Mouse (Mus musculus) spleen, adult 2 months (tissue): ENCODE measurements around the gene Mettl14.

ENCODE experiments used
- CTCF ChIP-seq: fragments of 200-500 bp; IDR thresholded peaks from 2 replicates; pipeline ENCODE4 v1.5.1; 2011; ENCODE audit warnings: mild to moderate bottlenecking, inconsistent platforms; ENCODE audit not compliant: insufficient read depth, insufficient read length, insufficient replicate concordance; ENCODE audit errors: extremely low read depth
- POLR2A ChIP-seq: fragments of 200-500 bp; IDR thresholded peaks from 2 replicates; pipeline ENCODE4 v1.6.1; 2011; ENCODE audit warnings: low read depth, low read length, inconsistent platforms

GRCm38 (mm10) chr3:123429597-123430458 is 43.9 kb upstream of the Mettl14 start:
- TF ChIP-seq POLR2A: no peak
- no peak for TF ChIP-seq CTCF
